Mouse (Mus musculus) MEL (cell line): ENCODE results near the gene Cacna1g. TPM values are rescaled to one million over a fixed set of nuclear protein-coding genes. Genes with fewer than 3 reads are reported as not detected.

Experiments used
- DNase-seq: peaks from one replicate; pipeline ENCODE4 v3.0.0; 2011; ENCODE audit warnings: low read depth, low spot score
- H3K27ac ChIP-seq: 2 replicates; pipeline ENCODE4 v1.5.1; 2012; ENCODE audit warnings: low read depth, mild to moderate bottlenecking, control low read depth, low read length, moderate library complexity; ENCODE audit not compliant: control insufficient read depth
- H3K27me3 ChIP-seq, 2 experiments: fragments of 150-350 bp in 1 of 2; sonication (generic) in 1 of 2; 2 replicates each; pipeline ENCODE4 v1.6.1; 2012; ENCODE audit warnings: low read length in 2 of 2, mild to moderate bottlenecking in 2 of 2, improper control_type of control experiment in 1 of 2, moderate library complexity in 1 of 2; ENCODE audit not compliant: insufficient read depth in 2 of 2, control insufficient read depth in 1 of 2
- H3K36me3 ChIP-seq, 2 experiments: 2 replicates each; pipeline ENCODE4 v1.6.1; 2012 to 2014; ENCODE audit warnings: low read length in 2 of 2, improper control_type of control experiment in 1 of 2, inconsistent platforms in 1 of 2, mild to moderate bottlenecking in 1 of 2; ENCODE audit not compliant: insufficient read depth in 2 of 2, control insufficient read depth in 1 of 2
- H3K4me1 ChIP-seq, 2 experiments: fragments of 150-350 bp in 1 of 2; sonication (generic) in 1 of 2; 2 replicates each; pipeline ENCODE4 v1.6.1; 2012; ENCODE audit warnings: low read length in 2 of 2, improper control_type of control experiment in 1 of 2, mild to moderate bottlenecking in 1 of 2; ENCODE audit not compliant: insufficient read depth in 2 of 2, control insufficient read depth in 1 of 2
- H3K4me3 ChIP-seq, 2 experiments: fragments of 150-350 bp in 1 of 2; sonication (generic) in 1 of 2; 2 replicates each; pipeline ENCODE4 v1.5.1; 2012; ENCODE audit warnings: low read depth in 2 of 2, low read length in 2 of 2, mild to moderate bottlenecking in 2 of 2, moderate library complexity in 2 of 2, control low read depth in 1 of 2, improper control_type of control experiment in 1 of 2; ENCODE audit not compliant: control insufficient read depth in 1 of 2, insufficient read depth in 1 of 2
- H3K79me2 ChIP-seq: 2 replicates; pipeline ENCODE4 v1.6.1; 2012; ENCODE audit warnings: mild to moderate bottlenecking, low read length, moderate library complexity; ENCODE audit not compliant: control insufficient read depth, poor library complexity, insufficient read depth
- H3K9ac ChIP-seq: 2 replicates; pipeline ENCODE4 v1.6.1; 2012; ENCODE audit warnings: low read depth, mild to moderate bottlenecking, control low read depth, low read length, moderate library complexity; ENCODE audit not compliant: control insufficient read depth, poor library complexity, severe bottlenecking
- H3K9me3 ChIP-seq: fragments of 150-350 bp; sonication (generic); replicated peaks from 2 replicates; pipeline ENCODE4 v1.6.1; 2012; ENCODE audit warnings: mild to moderate bottlenecking, low read length, improper control_type of control experiment, moderate library complexity; ENCODE audit not compliant: insufficient read depth
- BHLHE40 ChIP-seq: IDR thresholded peaks from 2 replicates; pipeline ENCODE4 v1.6.1; 2012; ENCODE audit warnings: low read depth, mild to moderate bottlenecking, inconsistent platforms, low read length, improper control_type of control experiment, borderline replicate concordance
- CHD2 ChIP-seq: IDR thresholded peaks from 2 replicates; pipeline ENCODE4 v1.6.1; 2011; ENCODE audit warnings: low read length, improper control_type of control experiment
- E2F4 ChIP-seq: IDR thresholded peaks from 2 replicates; pipeline ENCODE4 v1.6.1; 2011; ENCODE audit warnings: low read depth, low read length, improper control_type of control experiment, borderline replicate concordance
- EP300 ChIP-seq, 2 experiments: IDR thresholded peaks; 2 replicates each; pipeline ENCODE4 v1.6.1; 2011; ENCODE audit warnings: improper control_type of control experiment in 2 of 2, low read length in 2 of 2, low read depth in 1 of 2, mild to moderate bottlenecking in 1 of 2
- GABPA ChIP-seq: IDR thresholded peaks from 2 replicates; pipeline ENCODE4 v1.6.1; 2012; ENCODE audit warnings: low read depth, mild to moderate bottlenecking, inconsistent platforms, low read length, improper control_type of control experiment, moderate library complexity
- HCFC1 ChIP-seq: IDR thresholded peaks from 2 replicates; pipeline ENCODE4 v1.6.1; 2012; ENCODE audit warnings: low read depth, mild to moderate bottlenecking, inconsistent platforms, low read length, improper control_type of control experiment, moderate library complexity
- JUND ChIP-seq: IDR thresholded peaks from 2 replicates; pipeline ENCODE4 v1.6.1; 2011; ENCODE audit warnings: low read depth, mild to moderate bottlenecking, improper control_type of control experiment, low read length
- MXI1 ChIP-seq: IDR thresholded peaks from 2 replicates; pipeline ENCODE4 v1.6.1; 2011; ENCODE audit warnings: mild to moderate bottlenecking, low read depth, low read length, improper control_type of control experiment
- MYC ChIP-seq: IDR thresholded peaks from 2 replicates; pipeline ENCODE4 v1.6.1; 2011; ENCODE audit warnings: low read depth, mild to moderate bottlenecking, low read length, improper control_type of control experiment, moderate library complexity
- NELFE ChIP-seq: IDR thresholded peaks from 2 replicates; pipeline ENCODE4 v1.6.1; 2011; ENCODE audit warnings: low read depth, low read length, improper control_type of control experiment
- NRF1 ChIP-seq: IDR thresholded peaks from 2 replicates; pipeline ENCODE4 v1.6.1; 2014; ENCODE audit warnings: low read depth, mild to moderate bottlenecking, inconsistent platforms, low read length, improper control_type of control experiment, moderate library complexity; ENCODE audit not compliant: poor library complexity, insufficient read depth, severe bottlenecking
- POLR2A ChIP-seq, 2 experiments: IDR thresholded peaks; 2 replicates each; pipeline ENCODE4 v1.6.1; 2011 to 2012; ENCODE audit warnings: low read length in 2 of 2, mild to moderate bottlenecking in 2 of 2, control low read depth in 1 of 2, improper control_type of control experiment in 1 of 2, low read depth in 1 of 2, moderate library complexity in 1 of 2; ENCODE audit not compliant: control insufficient read depth in 1 of 2, insufficient read depth in 1 of 2, poor library complexity in 1 of 2
- POLR2AphosphoS2 ChIP-seq: IDR thresholded peaks from 2 replicates; pipeline ENCODE4 v1.6.1; 2011; ENCODE audit warnings: low read length, improper control_type of control experiment
- POLR2AphosphoS5 ChIP-seq: IDR thresholded peaks from 2 replicates; pipeline ENCODE4 v1.6.1; 2012; ENCODE audit warnings: low read depth, borderline replicate concordance, mild to moderate bottlenecking, inconsistent platforms, low read length, moderate library complexity, mixed read lengths
- RAD21 ChIP-seq: IDR thresholded peaks from 2 replicates; pipeline ENCODE4 v1.6.1; 2011; ENCODE audit warnings: mild to moderate bottlenecking, low read depth, low read length, improper control_type of control experiment
- RCOR1 ChIP-seq: IDR thresholded peaks from 2 replicates; pipeline ENCODE4 v1.6.1; 2012; ENCODE audit warnings: low read depth, mild to moderate bottlenecking, inconsistent platforms, low read length, improper control_type of control experiment
- SIN3A ChIP-seq: IDR thresholded peaks from 2 replicates; pipeline ENCODE4 v1.6.1; 2012; ENCODE audit warnings: low read length, improper control_type of control experiment, inconsistent platforms
- SMC3 ChIP-seq: IDR thresholded peaks from 2 replicates; pipeline ENCODE4 v1.6.1; 2011; ENCODE audit warnings: low read depth, low read length, improper control_type of control experiment
- TBP ChIP-seq: IDR thresholded peaks from 2 replicates; pipeline ENCODE4 v1.8.0; 2011; ENCODE audit warnings: low read depth, low read length, improper control_type of control experiment
- UBTF ChIP-seq: IDR thresholded peaks from 2 replicates; pipeline ENCODE4 v1.6.1; 2012; ENCODE audit warnings: low read depth, mild to moderate bottlenecking, inconsistent platforms, low read length, improper control_type of control experiment, moderate library complexity, borderline replicate concordance; ENCODE audit not compliant: insufficient read depth
- USF1 ChIP-seq: IDR thresholded peaks from 2 replicates; pipeline ENCODE4 v1.6.1; 2014; ENCODE audit warnings: low read depth, mild to moderate bottlenecking, inconsistent platforms, low read length, improper control_type of control experiment, moderate library complexity
- USF2 ChIP-seq, 2 experiments: IDR thresholded peaks; 2 replicates each; pipeline ENCODE4 v1.6.1; 2011 to 2012; ENCODE audit warnings: improper control_type of control experiment in 2 of 2, low read length in 2 of 2, borderline replicate concordance in 1 of 2, inconsistent platforms in 1 of 2, low read depth in 1 of 2, mild to moderate bottlenecking in 1 of 2; ENCODE audit not compliant: insufficient read depth in 1 of 2
- ZKSCAN1 ChIP-seq: IDR thresholded peaks from 2 replicates; pipeline ENCODE4 v1.6.1; 2012; ENCODE audit warnings: low read depth, mild to moderate bottlenecking, inconsistent platforms, low read length, improper control_type of control experiment, moderate library complexity
- ZMIZ1 ChIP-seq: IDR thresholded peaks from 2 replicates; pipeline ENCODE4 v1.6.1; 2012; ENCODE audit warnings: low read depth, mild to moderate bottlenecking, inconsistent platforms, low read length, improper control_type of control experiment, moderate library complexity
- polyA plus RNA-seq, 2 experiments: library from polyadenylated mRNA; stranded (reverse) in 1 of 2; unstranded in 1 of 2; fragments of >175 nt in 1 of 2; fragments of >200 nt in 1 of 2; gene quantifications; 2 replicates each; pipeline versions ENCODE4 v1.2.1 to v1.2.4; 2012; ENCODE audit warnings: low replicate concordance in 2 of 2, low read depth in 1 of 2; ENCODE audit not compliant: insufficient read length in 2 of 2, insufficient read depth in 1 of 2, missing spikeins in 1 of 2
- total RNA-seq: library from RNA; depleted of rRNA; stranded (reverse); fragments of 300-350 nt; gene quantifications from 2 replicates; pipeline ENCODE4 v1.2.3, GENCODE M21; 2012

Gene Cacna1g
- total and polyA plus RNA-seq, 3 experiments = 0.01 to 0.04 TPM; not detected in 1

DNA sequence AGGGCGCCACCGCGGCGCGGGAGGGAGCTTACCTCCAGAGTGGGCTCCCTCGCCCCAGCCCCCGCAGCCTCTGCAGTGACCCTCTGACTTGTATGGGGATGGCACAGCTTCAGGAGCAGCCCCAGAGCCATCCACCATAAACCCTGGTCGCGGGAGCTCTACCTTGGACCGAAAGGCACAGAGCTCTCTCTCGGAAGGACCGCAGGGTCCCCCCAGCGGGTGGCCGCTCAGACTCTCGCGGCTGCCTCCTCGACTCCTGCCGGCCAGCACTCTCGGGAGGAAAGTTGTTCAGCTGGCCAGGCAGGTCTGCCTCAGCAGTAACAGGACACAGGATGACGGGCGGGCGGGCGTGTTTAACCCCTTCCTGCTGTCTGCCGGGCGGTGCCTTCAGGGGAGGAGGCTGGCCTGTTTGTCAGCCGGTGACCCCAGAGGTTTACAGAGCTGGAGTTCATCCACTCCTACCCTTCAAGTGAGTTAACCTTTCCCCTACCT, 25.7 kb upstream of the Cacna1g start, which contains the start of gene Epn3:
Epn3 (minus strand) TSS at position 314 of the 492 bp plus-strand sequence.
- no peaks in the 10 kb centered on the region for H3K79me2 ChIP-seq
- H3K4me3 ChIP-seq = no peak within 1 kb of the TSS
- DNase-seq = no peak
- no peaks in the 10 kb centered on the region for H3K4me1 ChIP-seq
- no peak within 1 kb of the TSS for H3K27ac ChIP-seq
- no peak within 1 kb of the TSS for H3K9ac ChIP-seq
- no peaks in the 10 kb centered on the region for H3K9me3 ChIP-seq
- no peaks in the 10 kb centered on the region for H3K36me3 ChIP-seq
- peaks cover 35 to 40% of the 10 kb centered on the region in 2 experiments for H3K27me3 ChIP-seq
- TF ChIP-seq BHLHE40 (no peak), POLR2AphosphoS2 (no peak), USF1 (no peak), MXI1 (no peak), E2F4 (no peak), CHD2 (no peak), SIN3A (no peak), JUND (no peak), ZMIZ1 (no peak), UBTF (no peak), MYC (no peak), NRF1 (no peak), SMC3 (no peak), RCOR1 (no peak), HCFC1 (no peak), TBP (no peak)

GRCm38 (mm10) chr11:94499035-94499434, 25.0 kb upstream of the Cacna1g start:
- no peak for TF ChIP-seq RAD21
- no peak for TF ChIP-seq POLR2AphosphoS5
- no peak for TF ChIP-seq EP300 (IDR thresholded peaks at IDR 0.05; ENCODE audit: low read depth in 1 of 2, low read length in 2 of 2)
- TF ChIP-seq BHLHE40 = no peak
- no peak for TF ChIP-seq GABPA
- TF ChIP-seq USF2 (IDR thresholded peaks at IDR 0.05; ENCODE audit: borderline replicate concordance in 1 of 2, insufficient read depth in 1 of 2, low read depth in 1 of 2, low read length in 2 of 2) = no peak
- TF ChIP-seq ZKSCAN1 = no peak
- TF ChIP-seq POLR2A (IDR thresholded peaks at IDR 0.05; ENCODE audit: control insufficient read depth in 1 of 2, insufficient read depth in 1 of 2, low read depth in 1 of 2, low read length in 2 of 2, poor library complexity in 1 of 2) = no peak
- no peak for TF ChIP-seq POLR2AphosphoS2
- no peak for TF ChIP-seq NELFE
- TF ChIP-seq, all 39 proteins: peak for 0
- Histone ChIP-seq H3K4me3 (no peak overlapping the region), H3K27ac (no peak overlapping the region), H3K36me3 (no peaks in the 10 kb centered on the region), H3K27me3 (peaks cover 33 to 36% of the 10 kb centered on the region in 2 experiments), H3K9me3 (no peaks in the 10 kb centered on the region), H3K9ac (no peak overlapping the region), H3K79me2 (no peaks in the 10 kb centered on the region), H3K4me1 (no peaks in the 10 kb centered on the region)
- no peak for DNase-seq
